Mouse (Mus musculus) brain, embryonic 14.5 days (tissue): ENCODE data around the gene 1700013G24Rik.

Experiments
- CTCF ChIP-seq: fragments of 200-500 bp; IDR thresholded peaks from 2 replicates; pipeline ENCODE4 v1.5.1; 2012; ENCODE audit warnings: inconsistent platforms, mild to moderate bottlenecking, moderate library complexity, borderline replicate concordance; ENCODE audit not compliant: insufficient read depth, insufficient read length; ENCODE audit errors: extremely low read depth
- POLR2A ChIP-seq: fragments of 200-500 bp; IDR thresholded peaks from 2 replicates; pipeline ENCODE4 v1.6.1; 2012; ENCODE audit warnings: mild to moderate bottlenecking, inconsistent platforms, borderline replicate concordance; ENCODE audit not compliant: poor library complexity, insufficient read depth, insufficient read length, severe bottlenecking; ENCODE audit errors: extremely low read depth

DNA sequence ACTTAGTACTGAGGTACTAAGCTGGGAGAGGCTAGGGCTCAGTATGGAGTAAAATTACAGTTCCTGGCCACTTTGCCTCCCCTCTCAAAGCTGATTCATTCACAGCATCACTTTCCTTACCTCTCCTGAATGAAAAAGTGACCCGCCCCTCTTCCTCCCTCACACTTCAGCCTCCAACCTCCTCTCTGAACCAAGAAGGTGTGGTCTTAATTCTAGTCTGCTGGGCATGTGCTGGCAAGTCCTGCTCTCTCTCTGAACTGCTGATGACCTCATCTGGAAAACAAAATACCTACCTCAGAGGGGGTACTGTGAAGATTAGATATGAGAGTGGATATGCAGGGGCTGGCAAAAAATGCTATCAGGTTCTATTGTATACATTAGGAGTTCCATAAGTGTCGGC is 4.0 kb upstream of the 1700013G24Rik start:
- TF ChIP-seq CTCF (no peak), POLR2A (no peak)
